Mouse (Mus musculus): ENCODE data around the gene Spag5. TPM values are rescaled to one million over a fixed set of nuclear protein-coding genes. Genes with fewer than 3 reads are reported as not detected.

Gene Spag5
- polyA plus RNA-seq, 1 experiment, result 46.1 TPM

DNA sequence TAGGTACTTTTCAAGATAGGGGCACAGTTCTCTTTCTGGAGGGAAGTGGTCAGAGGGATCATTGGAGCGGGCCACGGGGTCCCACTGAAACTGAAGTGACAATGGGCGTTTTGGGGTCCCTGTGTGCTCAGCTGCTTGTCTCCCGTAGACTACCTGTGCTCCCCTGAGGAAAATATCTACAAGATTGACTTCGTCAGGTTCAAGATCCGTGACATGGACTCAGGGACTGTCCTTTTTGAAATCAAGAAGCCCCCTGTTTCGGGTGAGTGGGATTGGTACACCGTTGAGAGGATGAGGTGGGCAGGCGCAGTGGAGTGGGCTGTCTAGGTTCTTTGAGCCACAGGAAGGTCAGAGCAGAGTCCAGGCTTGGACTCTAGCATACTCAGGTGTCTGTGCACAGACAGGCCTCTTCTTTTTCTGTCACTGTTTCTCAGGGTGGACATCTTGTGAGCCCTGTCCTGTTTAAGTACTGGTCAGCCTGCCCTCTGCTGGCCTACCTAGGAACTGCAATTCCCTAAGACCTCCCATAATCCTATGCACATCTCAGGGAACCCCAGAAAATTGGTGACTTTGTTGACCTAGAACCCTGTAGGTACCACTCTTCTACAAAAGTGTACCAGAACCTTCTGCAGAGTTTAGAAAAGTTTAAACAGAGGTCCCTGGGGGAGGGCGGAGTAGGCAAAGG is 45.9 kb downstream of the Spag5 start:
- 93% methylated on average over 10 of the region's 10 CpGs for WGBS
- peak; percentile 65 for DNase-seq
- H3K4me1 ChIP-seq (replicated peaks; ENCODE audit: control insufficient read depth, insufficient read depth, low read length), result peaks cover 29% of the 10 kb centered on the region

DNA sequence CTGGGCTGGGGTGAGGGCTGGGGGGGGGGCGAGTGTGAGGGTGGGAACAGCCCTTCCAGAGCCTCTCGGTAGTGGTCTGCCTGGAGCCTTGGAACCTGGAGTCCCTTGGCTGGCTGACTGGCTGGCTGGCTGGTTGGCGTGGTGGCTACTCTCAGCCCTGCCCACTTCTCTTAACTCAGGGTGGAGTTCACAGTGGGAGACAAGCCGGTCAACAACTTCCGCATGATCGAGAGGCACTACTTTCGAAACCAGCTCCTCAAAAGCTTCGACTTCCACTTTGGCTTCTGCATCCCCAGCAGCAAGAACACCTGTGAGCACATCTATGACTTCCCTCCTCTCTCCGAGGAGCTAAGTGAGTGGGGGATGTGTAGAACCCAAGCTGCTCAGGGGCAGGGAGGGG is 46.6 kb downstream of the Spag5 start:
- Histone ChIP-seq H3K36me3 (ENCODE audit: control insufficient read depth, insufficient read depth, low read length) (no peaks in the 10 kb centered on the region), H3K4me3 (ENCODE audit: control insufficient read depth, insufficient read depth, low read length) (no peak overlapping the region), H3K27me3 (ENCODE audit: control insufficient read depth, insufficient read depth, low read length) (no peaks in the 10 kb centered on the region), H3K27ac (ENCODE audit: control insufficient read depth, insufficient read depth, low read length) (no peak overlapping the region), H3K4me1 (replicated peaks; ENCODE audit: control insufficient read depth, insufficient read depth, low read length) (peaks cover 29% of the 10 kb centered on the region)
- 86% methylated on average over 9 of the region's 9 CpGs for WGBS
- TF ChIP-seq POLR2A (IDR thresholded peaks at IDR 0.05; ENCODE audit: control insufficient read depth, extremely low read depth, insufficient read depth, low read length, poor library complexity) (no peak), CTCF (IDR thresholded peaks at IDR 0.05; ENCODE audit: borderline replicate concordance, control insufficient read depth, extremely low read depth, insufficient read depth, low read length, poor library complexity) (no peak)
- no peak for DNase-seq

More for the DNA sequence above, 45.9 kb downstream of the Spag5 start:
- Histone ChIP-seq H3K4me3 (ENCODE audit: control insufficient read depth, insufficient read depth, low read length) (no peak overlapping the region), H3K27ac (ENCODE audit: control insufficient read depth, insufficient read depth, low read length) (no peak overlapping the region), H3K27me3 (ENCODE audit: control insufficient read depth, insufficient read depth, low read length) (no peaks in the 10 kb centered on the region), H3K36me3 (ENCODE audit: control insufficient read depth, insufficient read depth, low read length) (no peaks in the 10 kb centered on the region)
- TF ChIP-seq POLR2A (IDR thresholded peaks at IDR 0.05; ENCODE audit: control insufficient read depth, extremely low read depth, insufficient read depth, low read length, poor library complexity) (no peak), CTCF (IDR thresholded peaks at IDR 0.05; ENCODE audit: borderline replicate concordance, control insufficient read depth, extremely low read depth, insufficient read depth, low read length, poor library complexity) (no peak; the same call in 1 of the 2 replicates)

DNA sequence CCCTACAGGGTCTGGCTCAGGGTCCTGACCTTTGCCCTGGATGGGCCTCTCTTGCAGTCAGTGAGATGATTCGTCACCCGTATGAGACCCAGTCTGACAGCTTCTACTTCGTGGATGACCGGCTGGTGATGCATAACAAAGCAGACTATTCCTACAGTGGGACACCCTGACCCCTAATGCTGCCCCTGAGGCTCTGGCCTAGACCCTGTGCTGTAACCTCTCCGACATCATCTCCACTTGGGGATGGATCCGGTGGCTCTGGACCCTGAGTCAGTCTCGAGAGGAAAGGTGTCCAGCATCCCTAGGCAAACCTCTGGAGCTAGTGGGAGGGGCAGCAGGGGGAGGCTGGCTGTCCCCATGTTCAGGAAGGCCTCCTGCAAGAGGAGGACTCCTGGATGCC is 47.1 kb downstream of the Spag5 start:
- no peaks in the 10 kb centered on the region for H3K27me3 ChIP-seq (ENCODE audit: control insufficient read depth, insufficient read depth, low read length)
- H3K4me3 ChIP-seq (ENCODE audit: control insufficient read depth, insufficient read depth, low read length), result no peak overlapping the region
- no peaks in the 10 kb centered on the region for H3K36me3 ChIP-seq (ENCODE audit: control insufficient read depth, insufficient read depth, low read length)
- H3K27ac ChIP-seq (ENCODE audit: control insufficient read depth, insufficient read depth, low read length), result no peak overlapping the region
- H3K4me1 ChIP-seq (replicated peaks; ENCODE audit: control insufficient read depth, insufficient read depth, low read length), result peaks cover 29% of the 10 kb centered on the region
- no peak for DNase-seq
- 87% methylated on average over 7 of the region's 7 CpGs for WGBS
- TF ChIP-seq CTCF (IDR thresholded peaks at IDR 0.05; ENCODE audit: borderline replicate concordance, control insufficient read depth, extremely low read depth, insufficient read depth, low read length, poor library complexity), result no peak
- no peak for TF ChIP-seq POLR2A (IDR thresholded peaks at IDR 0.05; ENCODE audit: control insufficient read depth, extremely low read depth, insufficient read depth, low read length, poor library complexity)

DNA sequence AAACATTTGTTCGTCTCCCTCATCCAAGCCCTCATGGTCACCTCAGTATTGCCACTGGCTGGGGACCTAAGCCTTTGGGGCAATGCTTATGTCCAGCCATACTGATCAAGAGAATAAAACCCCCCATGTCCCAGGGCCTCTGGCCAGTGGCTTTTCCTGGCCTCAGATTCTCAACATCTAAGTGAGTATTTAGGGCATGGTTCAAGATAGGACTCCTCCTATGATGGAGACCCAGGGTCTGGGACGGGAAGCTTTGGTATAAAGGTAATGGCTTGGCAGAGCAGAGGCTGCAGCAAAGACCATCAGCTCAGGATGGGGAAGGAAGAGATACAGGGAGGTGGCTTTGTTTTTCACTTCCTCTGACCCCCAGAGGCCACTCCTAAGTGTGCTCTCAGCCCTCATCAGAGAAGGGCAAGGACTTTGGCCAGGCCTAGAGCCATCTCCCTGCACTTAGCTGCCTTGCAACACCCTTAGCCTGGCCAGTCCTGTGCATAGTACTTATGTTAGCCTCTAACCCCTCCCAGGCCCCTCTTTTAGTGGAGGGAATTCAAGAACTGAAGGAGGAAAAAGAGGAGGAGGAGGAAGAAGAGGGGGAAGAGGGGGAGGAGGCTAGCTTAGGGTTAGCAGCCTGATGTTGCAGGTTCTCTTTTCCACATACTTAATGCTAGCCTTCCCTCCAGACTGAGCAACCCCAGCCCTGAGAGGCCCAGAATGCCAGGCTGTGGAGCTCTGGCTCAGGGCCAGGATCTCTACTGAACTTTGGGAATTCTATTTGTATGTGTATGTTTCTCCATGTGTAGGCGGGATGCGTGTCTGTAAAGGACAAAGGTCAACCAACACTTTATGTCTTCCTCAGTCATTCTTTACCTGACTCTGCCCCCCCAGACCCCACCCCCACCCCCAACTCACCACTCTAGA is 48.4 kb downstream of the Spag5 start:
- Histone ChIP-seq H3K36me3 (ENCODE audit: control insufficient read depth, insufficient read depth, low read length) (no peaks in the 10 kb centered on the region), H3K4me3 (ENCODE audit: control insufficient read depth, insufficient read depth, low read length) (no peak overlapping the region), H3K4me1 (replicated peaks; ENCODE audit: control insufficient read depth, insufficient read depth, low read length) (peaks cover 22% of the 10 kb centered on the region), H3K27me3 (ENCODE audit: control insufficient read depth, insufficient read depth, low read length) (no peaks in the 10 kb centered on the region), H3K27ac (ENCODE audit: control insufficient read depth, insufficient read depth, low read length) (no peak overlapping the region)
- TF ChIP-seq POLR2A (IDR thresholded peaks at IDR 0.05; ENCODE audit: control insufficient read depth, extremely low read depth, insufficient read depth, low read length, poor library complexity), result no peak
- TF ChIP-seq CTCF (IDR thresholded peaks at IDR 0.05; ENCODE audit: borderline replicate concordance, control insufficient read depth, extremely low read depth, insufficient read depth, low read length, poor library complexity), result no peak
- 96% methylated on average over 4 of the region's 4 CpGs for WGBS
- DNase-seq, result no peak

DNA sequence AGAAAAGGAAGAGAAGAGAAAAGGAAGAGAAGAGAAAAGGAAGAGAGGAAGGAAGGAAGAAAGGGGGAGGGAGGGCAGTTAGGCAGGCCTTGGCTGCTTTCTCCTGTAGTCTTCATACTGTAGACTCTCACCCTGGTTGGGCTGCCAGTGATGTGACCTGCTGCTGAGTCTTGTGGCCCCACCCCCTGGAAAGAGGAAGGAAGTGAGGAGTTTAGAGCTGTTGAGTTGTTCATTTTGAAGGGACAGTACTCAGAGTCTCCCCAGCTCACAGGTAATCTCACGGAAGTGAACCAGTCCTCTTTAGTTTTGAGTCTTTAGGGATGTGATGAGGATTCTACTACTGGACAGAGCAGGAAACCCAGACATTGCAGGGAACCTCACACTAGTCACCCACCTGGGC is 51.8 kb downstream of the Spag5 start:
- Histone ChIP-seq H3K4me1 (replicated peaks; ENCODE audit: control insufficient read depth, insufficient read depth, low read length) (no peaks in the 10 kb centered on the region; the same call in 1 of the 2 replicates), H3K27me3 (ENCODE audit: control insufficient read depth, insufficient read depth, low read length) (no peaks in the 10 kb centered on the region), H3K4me3 (ENCODE audit: control insufficient read depth, insufficient read depth, low read length) (no peak overlapping the region), H3K27ac (ENCODE audit: control insufficient read depth, insufficient read depth, low read length) (no peak overlapping the region), H3K36me3 (ENCODE audit: control insufficient read depth, insufficient read depth, low read length) (no peaks in the 10 kb centered on the region)
- no peak for TF ChIP-seq CTCF (IDR thresholded peaks at IDR 0.05; ENCODE audit: borderline replicate concordance, control insufficient read depth, extremely low read depth, insufficient read depth, low read length, poor library complexity)
- no peak for TF ChIP-seq POLR2A (IDR thresholded peaks at IDR 0.05; ENCODE audit: control insufficient read depth, extremely low read depth, insufficient read depth, low read length, poor library complexity)
- WGBS, result 45% methylated on average over 1 of the region's 1 CpGs
- DNase-seq, result no peak

DNA sequence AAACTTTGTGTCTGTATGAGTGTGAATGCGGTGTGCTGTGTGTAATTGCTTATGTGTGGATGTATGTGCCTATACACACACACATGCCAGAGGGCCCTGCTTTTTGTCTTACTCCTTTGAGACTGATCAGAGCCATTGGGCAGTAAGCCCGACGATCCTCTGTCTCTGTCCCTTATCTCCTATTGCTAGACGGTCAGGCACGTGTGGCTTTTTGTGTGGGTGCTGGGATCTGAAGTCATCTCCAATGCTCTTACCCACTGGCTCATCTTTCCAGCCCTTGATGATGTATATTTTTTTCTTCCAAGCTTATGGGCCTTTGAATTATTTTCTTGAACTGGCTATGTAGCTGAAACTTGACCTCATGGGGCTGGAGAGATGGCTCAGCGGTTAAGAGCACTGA is 53.6 kb downstream of the Spag5 start:
- DNase-seq, result no peak
- H3K27ac ChIP-seq (ENCODE audit: control insufficient read depth, insufficient read depth, low read length), result no peak overlapping the region
- H3K27me3 ChIP-seq (ENCODE audit: control insufficient read depth, insufficient read depth, low read length), result no peaks in the 10 kb centered on the region
- TF ChIP-seq POLR2A (IDR thresholded peaks at IDR 0.05; ENCODE audit: control insufficient read depth, extremely low read depth, insufficient read depth, low read length, poor library complexity) (no peak), CTCF (IDR thresholded peaks at IDR 0.05; ENCODE audit: borderline replicate concordance, control insufficient read depth, extremely low read depth, insufficient read depth, low read length, poor library complexity) (no peak)
- no peaks in the 10 kb centered on the region; the same call in 1 of the 2 replicates for H3K4me1 ChIP-seq (replicated peaks; ENCODE audit: control insufficient read depth, insufficient read depth, low read length)
- H3K36me3 ChIP-seq (ENCODE audit: control insufficient read depth, insufficient read depth, low read length), result no peaks in the 10 kb centered on the region
- 95% methylated on average over 6 of the region's 6 CpGs for WGBS
- H3K4me3 ChIP-seq (ENCODE audit: control insufficient read depth, insufficient read depth, low read length), result no peak overlapping the region
